Mouse (Mus musculus) embryonic fibroblast, embryonic 13.5 days (primary cell): ENCODE results near the gene Cdc42se1.

Source experiments
- CTCF ChIP-seq: IDR thresholded peaks from 2 replicates; pipeline ENCODE4 v1.5.1; 2011; ENCODE audit warnings: mild to moderate bottlenecking, control low read depth, low read length, moderate library complexity, borderline replicate concordance; ENCODE audit not compliant: insufficient read depth
- POLR2A ChIP-seq: IDR thresholded peaks from 2 replicates; pipeline ENCODE4 v1.6.1; 2011; ENCODE audit warnings: low read depth, mild to moderate bottlenecking, control low read depth, low read length, moderate library complexity

- TF ChIP-seq POLR2A (no peak), CTCF (no peak)
Measured at GRCm38 (mm10) chr3:95224295-95224694, 4.2 kb upstream of the Cdc42se1 start.
